Mouse (Mus musculus) forebrain, embryonic 11.5 days (tissue): ENCODE data around the gene Atf1. TPM values are rescaled to one million over a fixed set of nuclear protein-coding genes. Genes with fewer than 3 reads are reported as not detected.
"Not testable (repeated sequence)": the region's sequence is repeated elsewhere in the genome, so short reads cannot be mapped to it uniquely, and the experiment has no call there.

Experiments used
- ATAC-seq: fragments of 200-750 bp; cut with Nextera tagmentation; replicated peaks from 2 replicates; pipeline ENCODE4 v1.8.0; 2017; ENCODE audit warnings: moderate TSS enrichment; ENCODE audit not compliant: low FRiP score
- DNase-seq: peaks from one replicate; pipeline ENCODE4 v3.0.0-alpha.2; 2017; ENCODE audit warnings: low spot score
- H3K27ac ChIP-seq: fragments of 300-500 bp; sonication (generic); 2 replicates; pipeline ENCODE4 v1.5.1; 2014; ENCODE audit warnings: low read depth, low read length
- H3K27me3 ChIP-seq: fragments of 300-500 bp; sonication (generic); 2 replicates; pipeline ENCODE4 v1.6.1; 2014; ENCODE audit warnings: mild to moderate bottlenecking, low read length, mixed read lengths; ENCODE audit not compliant: control insufficient read depth, insufficient read depth
- H3K36me3 ChIP-seq: fragments of 300-500 bp; sonication (generic); 2 replicates; pipeline ENCODE4 v1.6.1; 2014; ENCODE audit warnings: mild to moderate bottlenecking, low read length, moderate library complexity, mixed read lengths; ENCODE audit not compliant: control insufficient read depth, insufficient read depth
- H3K4me1 ChIP-seq: fragments of 300-500 bp; sonication (generic); replicated peaks from 2 replicates; pipeline ENCODE4 v1.6.1; 2014; ENCODE audit warnings: low read length, mixed read lengths; ENCODE audit not compliant: control insufficient read depth, insufficient read depth
- H3K4me2 ChIP-seq: fragments of 300-500 bp; sonication (generic); 2 replicates; pipeline ENCODE4 v1.6.1; 2014; ENCODE audit warnings: low read depth, mild to moderate bottlenecking, low read length, moderate library complexity, mixed read lengths; ENCODE audit not compliant: severe bottlenecking
- H3K4me3 ChIP-seq: fragments of 300-500 bp; sonication (generic); 2 replicates; pipeline ENCODE4 v1.5.1; 2014; ENCODE audit warnings: low read depth, low read length
- H3K9ac ChIP-seq: fragments of 300-500 bp; sonication (generic); 2 replicates; pipeline ENCODE4 v1.6.1; 2014; ENCODE audit warnings: low read length
- H3K9me3 ChIP-seq: fragments of 300-500 bp; sonication (generic); 2 replicates; pipeline ENCODE4 v1.6.1; 2016; ENCODE audit warnings: low read length, mixed read lengths; ENCODE audit not compliant: control insufficient read depth
- WGBS: fragments of 180-500 bp; shearing (Covaris S2); extraction: QIAGEN DNeasy Blood & Tissue Kit; methylation state at CpG from one replicate; pipeline ENCODE4 v1.1.7; 2014; 5-methylcytosine and 5-hydroxymethylcytosine counted together
- polyA plus RNA-seq: library from polyadenylated mRNA; unstranded; fragments of >200 nt; fragmentation: Nextera tagmentation; extraction: Ambion mirVana; gene quantifications from 2 replicates; pipeline ENCODE4 v1.2.1, GENCODE M21; 2014

Atf1 gene
- polyA plus RNA-seq, 1 experiment from 2014 or later, result 45.5 TPM

DNA sequence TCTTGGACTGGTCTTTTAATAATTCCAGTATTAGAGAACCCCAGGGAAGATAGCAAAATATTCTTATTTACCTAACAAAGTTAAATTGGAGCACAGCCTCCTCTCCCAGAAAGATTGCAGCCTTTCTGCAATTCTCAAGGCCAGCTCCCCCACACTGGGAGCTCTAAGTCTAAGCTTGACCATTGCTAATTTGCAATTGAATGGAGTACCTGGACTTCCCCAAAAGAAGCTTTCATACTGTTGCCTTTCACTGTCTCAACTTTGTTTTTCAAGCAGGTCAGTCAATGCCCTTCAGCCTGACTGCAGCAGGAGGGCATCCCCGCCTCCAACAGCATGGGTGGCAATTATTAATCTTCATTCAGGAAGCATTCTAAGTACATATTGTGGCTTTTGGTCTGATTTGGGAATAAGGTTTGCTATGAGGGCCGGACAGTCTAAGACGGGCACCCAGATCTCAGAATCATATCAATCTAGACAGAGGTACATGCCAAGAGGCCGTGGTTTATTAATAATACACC is 46.2 kb downstream of the Atf1 start:
- ATAC-seq, H3K9ac ChIP-seq, H3K4me3 ChIP-seq, H3K9me3 ChIP-seq, H3K4me2 ChIP-seq, DNase-seq, H3K36me3 ChIP-seq, H3K27me3 ChIP-seq, H3K4me1 ChIP-seq, H3K27ac ChIP-seq: not testable (repeated sequence)
- WGBS, result 86% methylated on average over 4 of the region's 4 CpGs

DNA sequence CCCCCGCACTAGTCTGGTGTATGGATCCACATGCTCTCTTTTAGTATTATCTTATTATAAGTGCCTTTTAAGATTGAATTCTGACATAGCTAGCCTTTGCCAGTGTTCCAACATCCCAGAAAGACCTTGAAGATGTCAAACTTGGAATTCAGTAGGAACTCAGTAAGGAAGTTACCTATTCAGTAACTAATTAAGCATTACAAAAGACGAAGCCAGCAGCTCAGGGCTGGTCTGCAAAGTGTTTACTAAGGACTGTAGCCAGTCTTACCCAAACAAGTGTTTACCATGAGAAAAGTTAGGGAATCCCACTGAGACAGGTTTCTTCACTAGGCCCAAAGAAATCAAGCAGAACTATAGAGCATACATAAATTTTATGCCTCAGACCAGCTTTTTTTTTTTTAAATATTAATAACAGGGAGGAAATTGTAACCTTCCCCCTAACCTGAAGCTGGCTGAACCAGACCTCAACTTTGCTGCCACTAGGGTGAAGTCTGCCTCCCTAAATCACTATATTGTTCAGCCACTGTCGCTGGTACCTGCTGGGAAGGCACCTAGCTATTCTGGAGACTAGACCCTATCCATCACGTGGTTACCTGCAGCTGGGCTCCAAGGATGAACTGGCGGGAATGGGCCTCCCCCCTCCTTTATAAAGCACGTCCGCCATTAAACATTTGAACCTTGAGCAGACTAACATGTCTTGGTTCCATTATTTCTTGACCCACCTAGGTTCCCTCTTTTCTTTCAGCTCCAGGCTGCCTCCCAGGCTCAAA is 47.4 kb downstream of the Atf1 start:
- Histone ChIP-seq H3K4me3 (no peak overlapping the region), H3K27ac (no peak overlapping the region), H3K9me3 (no peaks in the 10 kb centered on the region), H3K27me3 (no peaks in the 10 kb centered on the region), H3K4me1 (no peaks in the 10 kb centered on the region), H3K4me2 (no peak overlapping the region), H3K36me3 (no peaks in the 10 kb centered on the region), H3K9ac (no peak overlapping the region)
- DNase-seq (no peak), ATAC-seq (no peak)
- WGBS, result 89% methylated on average over 7 of the region's 7 CpGs

DNA sequence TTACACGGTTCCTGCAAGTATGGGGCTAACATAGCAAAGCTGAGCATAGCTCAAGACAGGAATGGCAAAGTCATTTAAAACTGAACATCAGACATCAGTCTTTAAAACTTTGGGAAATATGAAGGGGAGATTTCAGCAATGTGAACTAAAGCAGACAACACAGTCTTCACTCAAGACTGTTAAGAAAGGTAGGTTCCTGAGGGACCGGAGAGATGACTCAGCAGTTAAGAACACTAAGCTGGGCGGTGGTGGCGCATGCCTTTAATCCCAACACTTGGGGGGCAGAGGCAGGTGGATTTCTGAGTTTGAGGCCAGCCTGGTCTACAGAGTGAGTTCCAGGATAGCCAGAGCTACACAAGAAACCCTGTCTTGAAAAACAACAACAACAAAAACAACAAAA is 48.8 kb downstream of the Atf1 start:
- no peak for DNase-seq
- no peak overlapping the region for H3K4me3 ChIP-seq
- H3K4me2 ChIP-seq, result no peak overlapping the region
- no peaks in the 10 kb centered on the region for H3K4me1 ChIP-seq
- H3K9ac ChIP-seq, result no peak overlapping the region
- H3K27me3 ChIP-seq, result no peaks in the 10 kb centered on the region
- H3K27ac ChIP-seq, result no peak overlapping the region
- no peaks in the 10 kb centered on the region for H3K36me3 ChIP-seq
- no peak for ATAC-seq
- H3K9me3 ChIP-seq, result no peaks in the 10 kb centered on the region
- 94% methylated on average over 4 of the region's 4 CpGs for WGBS

DNA sequence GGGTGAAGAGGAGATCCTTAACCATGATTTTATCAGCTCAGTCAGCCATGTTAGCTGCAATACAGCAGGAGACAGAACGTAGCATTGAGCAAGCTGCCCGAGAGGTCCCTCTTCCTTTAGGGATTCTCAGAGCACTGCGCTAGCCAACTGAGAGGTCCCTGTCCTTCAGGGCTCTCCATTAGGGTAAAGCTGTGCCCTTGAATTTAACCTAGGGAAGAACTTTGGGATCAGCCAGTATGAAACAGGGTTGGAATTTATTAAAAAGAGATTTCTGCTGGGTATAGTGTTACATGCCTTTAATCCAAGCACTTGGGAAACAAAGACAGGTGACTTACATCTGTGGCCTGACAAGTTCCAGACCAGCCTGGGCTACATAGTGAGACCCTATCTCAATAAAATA is 50.0 kb downstream of the Atf1 start:
- Histone ChIP-seq H3K4me3 (no peak overlapping the region), H3K4me2 (no peak overlapping the region), H3K4me1 (no peaks in the 10 kb centered on the region), H3K9ac (no peak overlapping the region), H3K27ac (no peak overlapping the region), H3K9me3 (no peaks in the 10 kb centered on the region), H3K27me3 (no peaks in the 10 kb centered on the region), H3K36me3 (no peaks in the 10 kb centered on the region)
- ATAC-seq, result no peak
- DNase-seq, result no peak
- 93% methylated on average over 3 of the region's 3 CpGs for WGBS

DNA sequence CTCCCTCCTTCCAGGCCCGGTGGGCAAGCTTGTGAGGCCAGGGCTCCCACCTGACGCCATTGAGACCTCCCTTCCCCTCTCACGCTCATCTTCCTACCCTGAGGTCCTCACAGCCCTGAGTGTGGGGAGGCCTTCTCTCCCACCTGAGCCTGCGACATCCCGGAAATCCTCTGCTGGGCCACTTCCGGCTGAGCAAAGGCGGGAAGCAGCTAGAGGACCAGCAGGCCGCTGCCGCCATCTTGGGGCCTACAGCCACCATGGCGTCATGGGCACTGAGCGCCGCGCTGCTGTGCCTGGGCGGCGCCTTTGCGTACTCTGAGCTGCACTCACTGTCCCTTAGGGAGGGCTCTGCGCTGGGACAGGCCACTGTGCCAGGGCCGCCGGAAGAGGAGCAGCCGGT is 53.0 kb downstream of the Atf1 start, which contains the start of gene Tmprss12:
Gene Tmprss12, plus strand, starts transcription at position 212 of the 400 bp plus-strand sequence.
- Histone ChIP-seq H3K27me3 (no peaks in the 10 kb centered on the region), H3K36me3 (no peaks in the 10 kb centered on the region), H3K9ac (no peak within 1 kb of the TSS), H3K4me3 (no peak within 1 kb of the TSS), H3K4me1 (no peaks in the 10 kb centered on the region), H3K4me2 (no peak within 1 kb of the TSS), H3K27ac (no peak within 1 kb of the TSS), H3K9me3 (no peaks in the 10 kb centered on the region)
- no peak for DNase-seq
- WGBS, result 96% methylated on average over 20 of the region's 20 CpGs
- ATAC-seq, result no peak

GRCm38 (mm10) chr15:100288980-100289379 is 61.4 kb downstream of the Atf1 start:
- Histone ChIP-seq H3K9me3 (no peaks in the 10 kb centered on the region), H3K4me3 (no peak overlapping the region), H3K27me3 (no peaks in the 10 kb centered on the region), H3K9ac (no peak overlapping the region), H3K4me1 (no peaks in the 10 kb centered on the region), H3K36me3 (no peaks in the 10 kb centered on the region), H3K4me2 (no peak overlapping the region), H3K27ac (no peak overlapping the region)
- DNase-seq, result no peak
- 94% methylated on average over 6 of the region's 6 CpGs for WGBS
- ATAC-seq, result no peak

GRCm38 (mm10) chr15:100290858-100291257 is 63.2 kb downstream of the Atf1 start:
- H3K27ac ChIP-seq, result no peak overlapping the region
- 83% methylated on average over 5 of the region's 5 CpGs for WGBS

DNA sequence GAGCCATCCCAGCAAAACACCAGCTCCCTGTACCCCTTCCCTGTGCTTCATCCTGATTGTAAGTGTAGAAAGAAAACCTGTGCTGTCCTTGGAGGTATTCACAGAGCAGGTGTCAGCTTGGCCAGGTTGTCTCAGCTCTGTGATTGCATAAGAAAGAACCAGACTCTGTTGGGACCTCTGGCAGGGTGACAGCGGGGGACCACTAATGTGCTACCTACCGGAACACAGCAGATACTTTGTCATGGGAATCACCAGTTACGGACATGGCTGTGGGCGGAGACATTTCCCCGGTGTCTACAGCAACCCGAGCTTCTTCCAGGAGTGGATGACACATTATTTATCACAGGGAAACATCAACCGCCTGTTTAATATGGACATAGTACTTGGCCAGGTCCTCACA is 64.7 kb downstream of the Atf1 start:
- no peaks in the 10 kb centered on the region for H3K27me3 ChIP-seq
- H3K27ac ChIP-seq, result no peak overlapping the region
- H3K4me1 ChIP-seq, result no peaks in the 10 kb centered on the region
- H3K9ac ChIP-seq, result no peak overlapping the region
- ATAC-seq (no peak), DNase-seq (no peak)
- 77% methylated on average over 7 of the region's 7 CpGs for WGBS
- no peaks in the 10 kb centered on the region for H3K9me3 ChIP-seq
- H3K4me3 ChIP-seq, result no peak overlapping the region
- no peaks in the 10 kb centered on the region for H3K36me3 ChIP-seq
- no peak overlapping the region for H3K4me2 ChIP-seq

More at GRCm38 (mm10) chr15:100290858-100291257, 63.2 kb downstream of the Atf1 start:
- DNase-seq (no peak), ATAC-seq (no peak)
- no peak overlapping the region for H3K9ac ChIP-seq
- H3K4me1 ChIP-seq, result no peaks in the 10 kb centered on the region
- no peaks in the 10 kb centered on the region for H3K27me3 ChIP-seq
- H3K4me2 ChIP-seq, result no peak overlapping the region
- H3K4me3 ChIP-seq, result no peak overlapping the region
- H3K9me3 ChIP-seq, result no peaks in the 10 kb centered on the region
- no peaks in the 10 kb centered on the region for H3K36me3 ChIP-seq

GRCm38 (mm10) chr15:100297856-100298255 is 70.2 kb downstream of the Atf1 start:
- ATAC-seq, result no peak
- H3K9ac ChIP-seq, result no peak overlapping the region
- H3K4me3 ChIP-seq, result no peak overlapping the region
- H3K4me1 ChIP-seq, result no peaks in the 10 kb centered on the region
- no peaks in the 10 kb centered on the region for H3K9me3 ChIP-seq
- DNase-seq, result no peak
- no peak overlapping the region for H3K4me2 ChIP-seq
- no peak overlapping the region for H3K27ac ChIP-seq
- no peaks in the 10 kb centered on the region for H3K36me3 ChIP-seq
- no peaks in the 10 kb centered on the region for H3K27me3 ChIP-seq
- 88% methylated on average over 5 of the region's 5 CpGs for WGBS
